Mouse (Mus musculus): ENCODE measurements around the gene Ak1. TPM values are rescaled to one million over a fixed set of nuclear protein-coding genes. Genes with fewer than 3 reads are reported as not detected.

Gene Ak1
- polyA plus RNA-seq, 1 experiment from 2014 or later, result 68.9 TPM

GRCm38 (mm10) chr2:32631737-32632394 is 10.3 kb downstream of the Ak1 start:
- H3K9ac ChIP-seq, result peak overlapping the region; percentile 40; the same call in 1 of the 2 replicates
- H3K36me3 ChIP-seq, result peaks cover 18% of the 10 kb centered on the region
- H3K9me3 ChIP-seq, result no peaks in the 10 kb centered on the region
- WGBS, result 48% methylated on average over 7 of the region's 7 CpGs
- H3K4me2 ChIP-seq, result no peak overlapping the region
- no peak overlapping the region for H3K4me3 ChIP-seq
- peaks cover 53% of the 10 kb centered on the region for H3K4me1 ChIP-seq (replicated peaks)
- ATAC-seq (ENCODE audit: low FRiP score), result peak; percentile 30; the same call in 1 of the 2 replicates
- H3K27me3 ChIP-seq, result no peaks in the 10 kb centered on the region
- H3K27ac ChIP-seq, result no peak overlapping the region

GRCm38 (mm10) chr2:32633660-32634059 is 12.1 kb downstream of the Ak1 start:
- Histone ChIP-seq H3K4me1 (replicated peaks) (peaks cover 41% of the 10 kb centered on the region), H3K27ac (peak overlapping the region; percentile 35; the same call in 1 of the 2 replicates), H3K4me3 (no peak overlapping the region), H3K27me3 (no peaks in the 10 kb centered on the region), H3K36me3 (peaks cover 18% of the 10 kb centered on the region), H3K4me2 (no peak overlapping the region), H3K9me3 (no peaks in the 10 kb centered on the region), H3K9ac (no peak overlapping the region)
- ATAC-seq (ENCODE audit: low FRiP score), result no peak
- 73% methylated on average over 5 of the region's 5 CpGs for WGBS

GRCm38 (mm10) chr2:32634277-32635105 is 12.9 kb downstream of the Ak1 start:
- H3K9me3 ChIP-seq, result no peaks in the 10 kb centered on the region
- WGBS, result 86% methylated on average over 10 of the region's 10 CpGs
- no peak for ATAC-seq (ENCODE audit: low FRiP score)
- no peaks in the 10 kb centered on the region for H3K27me3 ChIP-seq
- H3K9ac ChIP-seq, result peak overlapping the region; percentile 14; the same call in 1 of the 2 replicates
- H3K4me1 ChIP-seq (replicated peaks), result peaks cover 33% of the 10 kb centered on the region
- no peak overlapping the region for H3K4me3 ChIP-seq
- peak overlapping the region; percentile 35; the same call in 1 of the 2 replicates for H3K27ac ChIP-seq
- H3K36me3 ChIP-seq, result peaks cover 18% of the 10 kb centered on the region
- no peak overlapping the region for H3K4me2 ChIP-seq

- no peak overlapping the region; the same call in 1 of the 2 replicates for H3K27ac ChIP-seq
- WGBS, result 82% methylated on average over 7 of the region's 7 CpGs
These were observed 15.1 kb downstream of the Ak1 start for GRCm38 (mm10) chr2:32636617-32637016.

GRCm38 (mm10) chr2:32637778-32638281 is 16.3 kb downstream of the Ak1 start:
- no peak for ATAC-seq (ENCODE audit: low FRiP score)
- no peak overlapping the region for H3K27ac ChIP-seq
- peaks cover 16% of the 10 kb centered on the region for H3K4me1 ChIP-seq (replicated peaks)
- WGBS, result 22% methylated on average over 11 of the region's 11 CpGs
- H3K9ac ChIP-seq, result no peak overlapping the region; the same call in 1 of the 2 replicates
- H3K9me3 ChIP-seq, result no peaks in the 10 kb centered on the region
- H3K4me3 ChIP-seq, result no peak overlapping the region
- H3K27me3 ChIP-seq, result no peaks in the 10 kb centered on the region
- H3K4me2 ChIP-seq, result no peak overlapping the region
- peaks cover 18% of the 10 kb centered on the region for H3K36me3 ChIP-seq

More at GRCm38 (mm10) chr2:32636617-32637016, 15.1 kb downstream of the Ak1 start:
- Histone ChIP-seq H3K4me2 (no peak overlapping the region), H3K9ac (no peak overlapping the region), H3K36me3 (peaks cover 18% of the 10 kb centered on the region), H3K9me3 (no peaks in the 10 kb centered on the region), H3K4me1 (replicated peaks) (peaks cover 23% of the 10 kb centered on the region), H3K27me3 (no peaks in the 10 kb centered on the region), H3K4me3 (no peak overlapping the region)
- no peak for ATAC-seq (ENCODE audit: low FRiP score)

- no peak for ATAC-seq (ENCODE audit: low FRiP score)
- no peak overlapping the region for H3K4me2 ChIP-seq
- no peak overlapping the region for H3K9ac ChIP-seq
- H3K9me3 ChIP-seq, result no peaks in the 10 kb centered on the region
- H3K27me3 ChIP-seq, result no peaks in the 10 kb centered on the region
- 87% methylated on average over 1 of the region's 1 CpGs for WGBS
- peaks cover 11% of the 10 kb centered on the region for H3K4me1 ChIP-seq (replicated peaks)
- no peak overlapping the region for H3K4me3 ChIP-seq
- 0 out of 2 replicates have a peak, but pooled peaks cover 3% of the 10 kb centered on the region for H3K36me3 ChIP-seq
- no peak overlapping the region for H3K27ac ChIP-seq
These were observed 18.1 kb downstream of the Ak1 start for GRCm38 (mm10) chr2:32639632-32640031.

- Histone ChIP-seq H3K27ac (no peak overlapping the region), H3K9ac (peak overlapping the region; percentile 29; the same call in 1 of the 2 replicates), H3K4me2 (no peak overlapping the region), H3K4me3 (no peak overlapping the region), H3K4me1 (replicated peaks) (peaks cover 8% of the 10 kb centered on the region), H3K36me3 (no peaks in the 10 kb centered on the region), H3K9me3 (no peaks in the 10 kb centered on the region), H3K27me3 (no peaks in the 10 kb centered on the region)
- no peak for ATAC-seq (ENCODE audit: low FRiP score)
- WGBS, result 66% methylated on average over 6 of the region's 6 CpGs
These were observed 19.0 kb downstream of the Ak1 start for GRCm38 (mm10) chr2:32640550-32641051.

- H3K4me1 ChIP-seq (replicated peaks), result peaks cover 19% of the 10 kb centered on the region
- no peaks in the 10 kb centered on the region for H3K27me3 ChIP-seq
- H3K9me3 ChIP-seq, result no peaks in the 10 kb centered on the region
- WGBS, result 87% methylated on average over 5 of the region's 5 CpGs
- H3K4me2 ChIP-seq, result no peak overlapping the region
- no peaks in the 10 kb centered on the region for H3K36me3 ChIP-seq
- no peak for ATAC-seq (ENCODE audit: low FRiP score)
- H3K27ac ChIP-seq, result no peak overlapping the region
- H3K4me3 ChIP-seq, result no peak overlapping the region
- H3K9ac ChIP-seq, result no peak overlapping the region
These were observed 20.3 kb downstream of the Ak1 start for GRCm38 (mm10) chr2:32641810-32642209.

- 71% methylated on average over 7 of the region's 7 CpGs for WGBS
- ATAC-seq (ENCODE audit: low FRiP score), result no peak
- Histone ChIP-seq H3K4me2 (no peak overlapping the region), H3K27ac (no peak overlapping the region), H3K9ac (no peak overlapping the region), H3K27me3 (no peaks in the 10 kb centered on the region), H3K4me1 (replicated peaks) (peaks cover 16% of the 10 kb centered on the region), H3K4me3 (no peak overlapping the region), H3K9me3 (no peaks in the 10 kb centered on the region), H3K36me3 (no peaks in the 10 kb centered on the region)
These were observed 21.3 kb downstream of the Ak1 start for GRCm38 (mm10) chr2:32642813-32643212.

- no peak overlapping the region for H3K4me3 ChIP-seq
- H3K36me3 ChIP-seq, result no peaks in the 10 kb centered on the region
- 87% methylated on average over 9 of the region's 9 CpGs for WGBS
- H3K9ac ChIP-seq, result no peak overlapping the region
- H3K9me3 ChIP-seq, result no peaks in the 10 kb centered on the region
- H3K27me3 ChIP-seq, result no peaks in the 10 kb centered on the region
- no peak for ATAC-seq (ENCODE audit: low FRiP score)
- peaks cover 13% of the 10 kb centered on the region for H3K4me1 ChIP-seq (replicated peaks)
- H3K27ac ChIP-seq, result no peak overlapping the region
- H3K4me2 ChIP-seq, result no peak overlapping the region
These were observed 22.5 kb downstream of the Ak1 start for GRCm38 (mm10) chr2:32644083-32644482.

- H3K36me3 ChIP-seq, result no peaks in the 10 kb centered on the region
- H3K4me2 ChIP-seq, result no peak overlapping the region
- no peaks in the 10 kb centered on the region for H3K27me3 ChIP-seq
- H3K27ac ChIP-seq, result no peak overlapping the region
- H3K9ac ChIP-seq, result no peak overlapping the region
- H3K4me3 ChIP-seq, result no peak overlapping the region
- peaks cover 13% of the 10 kb centered on the region for H3K4me1 ChIP-seq (replicated peaks)
- H3K9me3 ChIP-seq, result no peaks in the 10 kb centered on the region
- 85% methylated on average over 8 of the region's 8 CpGs for WGBS
- ATAC-seq (ENCODE audit: low FRiP score), result no peak
These were observed 23.4 kb downstream of the Ak1 start for GRCm38 (mm10) chr2:32644799-32645475.

- Histone ChIP-seq H3K4me2 (no peak overlapping the region), H3K4me1 (replicated peaks) (peaks cover 13% of the 10 kb centered on the region), H3K9me3 (no peaks in the 10 kb centered on the region), H3K9ac (no peak overlapping the region), H3K4me3 (no peak overlapping the region), H3K27ac (0 out of 2 replicates have a peak overlapping the region, but pooled peaks have one; percentile 23), H3K27me3 (no peaks in the 10 kb centered on the region), H3K36me3 (no peaks in the 10 kb centered on the region)
- WGBS, result 59% methylated on average over 3 of the region's 3 CpGs
- ATAC-seq (ENCODE audit: low FRiP score), result no peak
These were observed 24.1 kb downstream of the Ak1 start for GRCm38 (mm10) chr2:32645647-32646046.
